7 mouse cellular contexts compared by ENCODE assay signal in genomic region chr4:122985110-122985509, GRCm38 (mm10). TPM values are rescaled to one million over a fixed set of nuclear protein-coding genes. Genes with fewer than 3 reads are reported as not detected.
DNase-seq lines count a peak whose midpoint lies in the region; ATAC-seq and TF ChIP-seq lines count a peak whose summit lies in the region.

No protein-coding gene starts in this region.

- ATAC-seq in forebrain, embryonic 14.5 days = peak; percentile 89
- ATAC-seq in hindbrain, embryonic 16.5 days = peak; percentile 93

- no peak overlapping the region for H3K4me3 ChIP-seq in E14TG2a.4 (replicated peaks; ENCODE audit: low read length)
- H3K4me3 ChIP-seq in forebrain, embryonic 14.5 days (ENCODE audit: low read depth, low read length) = no peak overlapping the region
- H3K4me3 ChIP-seq in hindbrain, embryonic 16.5 days (ENCODE audit: low read length) = no peak overlapping the region

- peaks cover 40% of the 10 kb centered on the region for H3K4me1 ChIP-seq in E14TG2a.4 (replicated peaks; ENCODE audit: low read depth, low read length)
- no peaks in the 10 kb centered on the region for H3K4me1 ChIP-seq in forebrain, embryonic 14.5 days (ENCODE audit: control insufficient read depth, insufficient read depth, low read length)
- no peaks in the 10 kb centered on the region for H3K4me1 ChIP-seq in hindbrain, embryonic 16.5 days (ENCODE audit: control insufficient read depth, insufficient read depth, low read depth, low read length)

- peak; percentile 41 for TF ChIP-seq CTCF in E14TG2a.4 (conservative IDR thresholded peaks at IDR 0.05; ENCODE audit: low read length)

- no peak overlapping the region for H3K4me2 ChIP-seq in forebrain, embryonic 14.5 days (ENCODE audit: low read length)
- H3K4me2 ChIP-seq in hindbrain, embryonic 16.5 days (ENCODE audit: low read length) = no peak overlapping the region

- WGBS in forebrain, embryonic 14.5 days = 38% methylated on average over 8 of the region's 8 CpGs
- 31% methylated on average over 8 of the region's 8 CpGs for WGBS in hindbrain, embryonic 16.5 days

- no peak overlapping the region for H3K27ac ChIP-seq in forebrain, embryonic 14.5 days (ENCODE audit: low read depth, low read length)
- no peak overlapping the region for H3K27ac ChIP-seq in hindbrain, embryonic 16.5 days (ENCODE audit: low read depth, low read length)

- H3K27me3 ChIP-seq in E14TG2a.4 (ENCODE audit: insufficient read depth, low read length) = peaks cover 23% of the 10 kb centered on the region
- peaks cover 3% of the 10 kb centered on the region; the same call in 1 of the 2 replicates for H3K27me3 ChIP-seq in forebrain, embryonic 14.5 days (replicated peaks; ENCODE audit: control insufficient read depth, insufficient read depth, low read length)
- H3K27me3 ChIP-seq in hindbrain, embryonic 16.5 days (replicated peaks; ENCODE audit: control insufficient read depth, insufficient read depth, low read length) = peaks cover 5% of the 10 kb centered on the region; the same call in 1 of the 2 replicates

- H3K9ac ChIP-seq in forebrain, embryonic 14.5 days (ENCODE audit: low read length) = no peak overlapping the region
- H3K9ac ChIP-seq in hindbrain, embryonic 16.5 days (ENCODE audit: low read depth, low read length) = no peak overlapping the region

- H3K9me3 ChIP-seq in E14TG2a.4 (ENCODE audit: low read length) = no peaks in the 10 kb centered on the region
- no peaks in the 10 kb centered on the region for H3K9me3 ChIP-seq in forebrain, embryonic 14.5 days (replicated peaks; ENCODE audit: control insufficient read depth, low read length)
- no peaks in the 10 kb centered on the region for H3K9me3 ChIP-seq in hindbrain, embryonic 16.5 days (ENCODE audit: control insufficient read depth, low read length)

- H3K36me3 ChIP-seq in E14TG2a.4 (ENCODE audit: insufficient read depth, low read length) = no peaks in the 10 kb centered on the region
- H3K36me3 ChIP-seq in forebrain, embryonic 14.5 days (ENCODE audit: control insufficient read depth, insufficient read depth, low read length) = no peaks in the 10 kb centered on the region
- no peaks in the 10 kb centered on the region for H3K36me3 ChIP-seq in hindbrain, embryonic 16.5 days (ENCODE audit: control insufficient read depth, insufficient read depth, low read length)

- DNase-seq in T-cell, adult 2 months (ENCODE audit: low spot score) = peak; percentile 73
- peak; percentile 90 for DNase-seq in forebrain, embryonic 14.5 days (ENCODE audit: low spot score)
- DNase-seq in layer of hippocampus, postnatal 36 days = peak; percentile 31
- peak; percentile 79 for DNase-seq in lung, postnatal 25 days (ENCODE audit: low spot score)
- DNase-seq in skeletal muscle tissue, adult 2 months (ENCODE audit: low read depth, low spot score) = peak; percentile 47

RNA-seq across cellular contexts. Expression of gene Mycl, which starts 10.3 kb away (rescaled TPM):
- polyA plus RNA-seq in forebrain, embryonic 14.5 days (2014; fragmentation: Nextera tagmentation; extraction: Ambion mirVana) = 70.5 and 77.4 TPM in 2 replicates
- 34.1 and 44.7 TPM in 2 replicates for polyA plus RNA-seq in hindbrain, embryonic 16.5 days (2015; fragmentation: Nextera tagmentation; extraction: Ambion mirVana)
- 10 to 100 TPM; 32.9 to 35.0 TPM for total RNA-seq in layer of hippocampus, postnatal 36 days (2021)

RNA-seq across cellular contexts. Expression of gene Mfsd2a, which starts 24.1 kb away (rescaled TPM):
- 31.3 and 36.8 TPM in 2 replicates for polyA plus RNA-seq in forebrain, embryonic 14.5 days (2014; fragmentation: Nextera tagmentation; extraction: Ambion mirVana)
- polyA plus RNA-seq in hindbrain, embryonic 16.5 days (2015; fragmentation: Nextera tagmentation; extraction: Ambion mirVana) = 34.3 and 36.5 TPM in 2 replicates
- total RNA-seq in layer of hippocampus, postnatal 36 days (2021) = 10 to 100 TPM; 34.0 to 52.7 TPM

RNA-seq across cellular contexts. Expression of gene Trit1, which starts 31.3 kb away (rescaled TPM):
- 29.4 and 32.7 TPM in 2 replicates for polyA plus RNA-seq in forebrain, embryonic 14.5 days (2014; fragmentation: Nextera tagmentation; extraction: Ambion mirVana)
- polyA plus RNA-seq in hindbrain, embryonic 16.5 days (2015; fragmentation: Nextera tagmentation; extraction: Ambion mirVana) = 21.4 and 21.5 TPM in 2 replicates
- 10 to 100 TPM; 23.5 to 26.0 TPM for total RNA-seq in layer of hippocampus, postnatal 36 days (2021)

Comparison
In these comparisons a context has a peak if more than half of its experiments do, and no peak if none do; other contexts are left out.
1. DNase-seq: peak in every context shown above with its lines; median percentile 90 in forebrain, embryonic 14.5 days; 79 in lung, postnatal 25 days; 73 in T-cell, adult 2 months; 47 in skeletal muscle tissue, adult 2 months; 31 in layer of hippocampus, postnatal 36 days.